In genomic region chr1:21008891-21009290, GRCm38 (mm10) we compare ENCODE assay signal across 9 mouse cellular contexts. TPM values are rescaled to one million over a fixed set of nuclear protein-coding genes. Genes with fewer than 3 reads are reported as not detected.
DNase-seq lines count a peak whose midpoint lies in the region; TF ChIP-seq lines count a peak whose summit lies in the region.
"Had no signal": no experiment of that assay in that cellular context is flagged by ENCODE, and none has a peak within 500 bp of the region (broad histone marks: within the 10 kb centered on the region; RNA-seq: fewer than 3 reads in every experiment).

No protein-coding gene starts in this region.

- no peaks in the 10 kb centered on the region for H3K27me3 ChIP-seq in cerebellum, adult 2 months (ENCODE audit: control insufficient read depth, insufficient read depth, low read length)
- H3K27me3 ChIP-seq: liver, embryonic 15.5 days had no signal

- DNase-seq in ovary, postnatal 36 days (ENCODE audit: low spot score) = peak; percentile 59
- no peak for DNase-seq in ovary, postnatal 10 days (ENCODE audit: low spot score)
- peak; percentile 66 for DNase-seq in adrenal gland, postnatal 14 days
- DNase-seq in heart, adult 8-10 months (ENCODE audit: low spot score) = peak; percentile 65
- DNase-seq in lung, postnatal 4 days = peak; percentile 53 to 77
- DNase-seq in cerebellum, adult 2 months = no peak
- no peak for DNase-seq in cerebellum, postnatal 25 days
- DNase-seq: right cerebral cortex, postnatal 14 days had no signal

- TF ChIP-seq CTCF in cerebellum, adult 2 months (IDR thresholded peaks at IDR 0.05; ENCODE audit: borderline replicate concordance, insufficient read depth, low read depth, low read length) = no peak

- H3K4me1 ChIP-seq in cerebellum, adult 2 months (ENCODE audit: control insufficient read depth, insufficient read depth, low read length) = no peaks in the 10 kb centered on the region
- H3K4me1 ChIP-seq: liver, embryonic 15.5 days had no signal

- WGBS in cerebellum, adult 2 months = 60% methylated on average over 4 of the region's 4 CpGs

- no peak overlapping the region for H3K27ac ChIP-seq in cerebellum, adult 2 months (ENCODE audit: insufficient read depth, low read length)
- H3K27ac ChIP-seq: liver, embryonic 15.5 days had no signal

- H3K4me3 ChIP-seq in cerebellum, adult 2 months (replicated peaks; ENCODE audit: insufficient read depth, low read depth, low read length) = no peak overlapping the region
- H3K4me3 ChIP-seq: liver, embryonic 15.5 days had no signal

- no peak for TF ChIP-seq POLR2A in cerebellum, adult 2 months (IDR thresholded peaks at IDR 0.05; ENCODE audit: borderline replicate concordance, insufficient read depth, low read length)

RNA-seq across cellular contexts. Expression of gene Efhc1, which starts 57.5 kb away (rescaled TPM):
- 1.7 and 1.9 TPM in 2 replicates for total RNA-seq in adrenal gland, postnatal 14 days (2021)
- under 1 TPM; 0.27 to 0.87 (median 0.50) TPM for total RNA-seq in heart, adult 8-10 months (2022)
- 2.1 and 3.0 TPM in 2 replicates for polyA plus RNA-seq in cerebellum, adult 2 months (2012; rRNA removed)

Comparison
In these comparisons a context has a peak if more than half of its experiments do, and no peak if none do; other contexts are left out.
1. DNase-seq: peak in ovary, postnatal 36 days (single experiment), adrenal gland, postnatal 14 days (single experiment), heart, adult 8-10 months (single experiment) and lung, postnatal 4 days (2 of 2); none in ovary, postnatal 10 days (single experiment), cerebellum, adult 2 months (0 of 2) and cerebellum, postnatal 25 days (0 of 2).